Mouse (Mus musculus) hindbrain, embryonic 15.5 days (tissue): ENCODE measurements at regions not wholly inside any gene's neighbourhood (a gene's known extent, or its start where the extent isn't known, plus 50 kb on each side); places are given as distances from the start of the nearest gene placed in this dataset.
A peak's percentile ranks its signal among the peaks of the same experiment; 100 is the strongest.
"Not testable (repeated sequence)": the region's sequence is repeated elsewhere in the genome, so short reads cannot be mapped to it uniquely, and the experiment has no call there.

Experiments
- ATAC-seq: fragments of 200-750 bp; cut with Nextera tagmentation; 2 replicates; pipeline ENCODE4 v1.8.0; 2017; ENCODE audit warnings: low read depth, moderate number of reproducible peaks, moderate TSS enrichment; ENCODE audit not compliant: low FRiP score
- H3K27ac ChIP-seq: fragments of 300-500 bp; sonication (generic); replicated peaks from 2 replicates; pipeline ENCODE4 v1.5.1; 2015; ENCODE audit warnings: mild to moderate bottlenecking, inconsistent platforms
- H3K27me3 ChIP-seq: fragments of 300-500 bp; sonication (generic); 2 replicates; pipeline ENCODE4 v1.6.1; 2015; ENCODE audit warnings: control low read depth, inconsistent platforms
- H3K36me3 ChIP-seq: fragments of 300-500 bp; sonication (generic); 2 replicates; pipeline ENCODE4 v1.6.1; 2015; ENCODE audit warnings: control low read depth, inconsistent platforms
- H3K4me1 ChIP-seq: fragments of 300-500 bp; sonication (generic); replicated peaks from 2 replicates; pipeline ENCODE4 v1.6.1; 2015; ENCODE audit warnings: control low read depth, inconsistent platforms
- H3K4me2 ChIP-seq: fragments of 300-500 bp; sonication (generic); 2 replicates; pipeline ENCODE4 v1.6.1; 2015; ENCODE audit warnings: moderate library complexity, mild to moderate bottlenecking, inconsistent platforms
- H3K4me3 ChIP-seq: fragments of 300-500 bp; sonication (generic); 2 replicates; pipeline ENCODE4 v1.5.1; 2015; ENCODE audit warnings: mild to moderate bottlenecking, inconsistent platforms
- H3K9ac ChIP-seq: fragments of 300-500 bp; sonication (generic); 2 replicates; pipeline ENCODE4 v1.6.1; 2015; ENCODE audit warnings: inconsistent platforms
- H3K9me3 ChIP-seq: fragments of 300-500 bp; sonication (generic); 2 replicates; pipeline ENCODE4 v1.6.1; 2016; ENCODE audit warnings: control low read depth, inconsistent platforms
- WGBS: fragments of 180-500 bp; shearing (Covaris S2); methylation state at CpG from one replicate; pipeline ENCODE4 v1.1.7; 2015; 5-methylcytosine and 5-hydroxymethylcytosine counted together

DNA sequence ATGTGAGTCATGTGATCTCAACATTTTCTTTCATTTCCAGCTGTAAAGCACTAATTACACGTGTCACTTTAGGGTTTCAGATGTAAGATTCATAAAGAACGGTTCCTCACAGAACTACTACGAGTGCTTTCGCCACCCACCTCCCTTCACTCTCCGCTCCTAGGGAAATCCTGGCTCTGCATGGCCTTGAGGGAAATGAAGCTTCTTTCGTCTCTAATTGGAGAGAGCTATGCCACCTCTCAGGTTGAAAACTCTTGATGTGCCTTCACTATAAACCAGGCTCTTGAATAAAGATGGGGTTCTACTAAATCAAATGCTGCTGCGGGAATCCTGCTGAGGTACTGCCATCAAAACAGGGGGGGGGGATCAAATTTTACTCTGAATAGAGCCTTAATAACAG is 686.0 kb upstream of the Hs3st1 start:
- Histone ChIP-seq H3K36me3 (no peaks in the 10 kb centered on the region), H3K27me3 (no peaks in the 10 kb centered on the region), H3K4me2 (no peak overlapping the region), H3K27ac (no peak overlapping the region), H3K4me3 (no peak overlapping the region), H3K9ac (no peak overlapping the region), H3K9me3 (no peaks in the 10 kb centered on the region), H3K4me1 (no peaks in the 10 kb centered on the region)
- 77% methylated on average over 7 of the region's 7 CpGs for WGBS
- no peak for ATAC-seq

DNA sequence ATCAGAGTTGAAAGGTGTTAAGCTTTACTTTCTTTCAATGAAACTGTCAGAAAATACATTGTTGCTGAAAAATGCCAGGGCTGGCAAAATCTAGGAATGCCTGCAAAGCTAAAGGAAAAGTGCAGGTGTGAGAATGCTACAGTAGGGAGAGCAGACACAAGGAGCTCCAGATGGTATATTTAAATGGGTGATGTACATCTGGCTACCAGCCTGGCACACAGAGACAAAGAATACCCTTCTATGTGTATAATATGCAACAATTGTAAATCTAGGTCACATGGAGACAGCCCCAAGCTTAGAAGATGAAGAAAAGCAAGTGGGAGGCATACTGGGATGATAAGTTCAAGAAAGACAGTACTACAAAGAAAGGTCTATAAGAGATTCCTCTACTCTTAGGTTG is 647.4 kb upstream of the Hs3st1 start:
- H3K9ac ChIP-seq, result no peak overlapping the region
- ATAC-seq, result no peak
- H3K36me3 ChIP-seq, result no peaks in the 10 kb centered on the region
- no peaks in the 10 kb centered on the region for H3K27me3 ChIP-seq
- no peak overlapping the region for H3K4me3 ChIP-seq
- H3K9me3 ChIP-seq, result no peaks in the 10 kb centered on the region
- no peak overlapping the region for H3K27ac ChIP-seq
- H3K4me1 ChIP-seq, result no peaks in the 10 kb centered on the region
- H3K4me2 ChIP-seq, result no peak overlapping the region

DNA sequence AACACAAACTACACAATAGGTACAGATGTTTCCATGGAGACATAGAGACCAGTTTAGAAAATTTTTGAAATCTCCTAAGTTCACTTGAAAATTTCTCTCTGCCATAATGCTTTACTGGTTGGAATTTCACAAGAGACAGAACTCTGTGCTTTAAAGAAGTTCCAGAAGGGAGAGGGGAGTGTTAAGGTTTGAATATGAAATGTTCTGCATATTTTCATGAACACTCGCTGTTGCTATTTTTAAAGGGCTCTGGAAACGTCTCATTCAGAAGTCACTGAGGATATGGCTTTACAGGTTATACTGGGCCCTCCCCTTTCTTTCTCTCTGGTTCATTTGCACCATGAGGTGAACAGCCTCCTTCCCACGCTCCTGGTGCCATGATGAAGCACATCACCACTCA is 639.5 kb upstream of the Hs3st1 start:
- no peaks in the 10 kb centered on the region for H3K4me1 ChIP-seq
- no peak overlapping the region for H3K27ac ChIP-seq
- no peak overlapping the region for H3K4me3 ChIP-seq
- no peaks in the 10 kb centered on the region for H3K27me3 ChIP-seq
- ATAC-seq, result no peak
- H3K4me2 ChIP-seq, result no peak overlapping the region
- WGBS, result 78% methylated on average over 3 of the region's 3 CpGs
- H3K9ac ChIP-seq, result no peak overlapping the region
- H3K9me3 ChIP-seq, result no peaks in the 10 kb centered on the region
- no peaks in the 10 kb centered on the region for H3K36me3 ChIP-seq

DNA sequence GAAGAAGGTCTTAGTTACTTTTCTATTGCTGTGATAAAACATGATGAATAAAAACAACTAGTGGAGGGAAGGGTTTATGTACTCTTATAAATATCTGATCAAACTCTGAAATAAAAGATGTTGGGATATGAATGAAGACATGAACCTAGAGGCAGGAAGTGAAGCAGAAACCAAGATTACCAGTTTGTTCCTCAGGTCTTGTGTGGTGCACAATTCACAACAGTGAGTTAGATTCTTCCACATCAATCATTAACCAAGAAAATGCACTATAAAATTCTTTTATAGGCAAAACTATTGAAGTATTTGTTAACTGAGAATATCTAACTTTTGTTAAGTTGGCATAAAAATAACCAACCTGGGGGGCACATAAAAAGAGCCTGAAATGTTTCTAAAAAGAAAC is 634.3 kb upstream of the Hs3st1 start:
- Histone ChIP-seq H3K36me3 (no peaks in the 10 kb centered on the region), H3K4me2 (no peak overlapping the region), H3K27me3 (no peaks in the 10 kb centered on the region), H3K9me3 (no peaks in the 10 kb centered on the region), H3K4me3 (no peak overlapping the region), H3K27ac (no peak overlapping the region), H3K4me1 (no peaks in the 10 kb centered on the region), H3K9ac (no peak overlapping the region)
- ATAC-seq, result no peak

DNA sequence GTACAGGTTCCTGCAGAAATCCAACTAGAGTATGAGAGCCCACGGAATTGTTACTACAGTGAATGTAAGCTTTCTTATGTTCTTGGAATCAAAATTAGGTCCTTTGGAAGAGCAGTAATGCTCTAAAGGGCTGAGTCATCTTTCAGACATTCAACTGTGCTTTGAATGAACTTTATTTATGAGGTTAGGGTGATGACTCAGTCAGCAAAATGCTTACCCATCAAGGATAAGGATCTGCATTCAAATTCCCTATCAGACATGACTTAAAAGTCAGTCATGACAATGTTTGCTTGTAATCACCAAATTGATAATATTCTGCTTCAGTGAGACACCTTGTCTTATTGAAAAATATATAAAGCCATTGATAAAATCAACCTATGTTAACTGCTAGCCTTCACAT is 611.7 kb upstream of the Hs3st1 start:
- no peak overlapping the region for H3K27ac ChIP-seq
- no peaks in the 10 kb centered on the region for H3K27me3 ChIP-seq
- WGBS, result 84% methylated on average over 1 of the region's 1 CpGs
- H3K9ac ChIP-seq, result no peak overlapping the region
- H3K36me3 ChIP-seq, result no peaks in the 10 kb centered on the region
- no peaks in the 10 kb centered on the region for H3K4me1 ChIP-seq
- H3K4me2 ChIP-seq, result no peak overlapping the region
- H3K9me3 ChIP-seq, result no peaks in the 10 kb centered on the region
- no peak for ATAC-seq
- no peak overlapping the region for H3K4me3 ChIP-seq

DNA sequence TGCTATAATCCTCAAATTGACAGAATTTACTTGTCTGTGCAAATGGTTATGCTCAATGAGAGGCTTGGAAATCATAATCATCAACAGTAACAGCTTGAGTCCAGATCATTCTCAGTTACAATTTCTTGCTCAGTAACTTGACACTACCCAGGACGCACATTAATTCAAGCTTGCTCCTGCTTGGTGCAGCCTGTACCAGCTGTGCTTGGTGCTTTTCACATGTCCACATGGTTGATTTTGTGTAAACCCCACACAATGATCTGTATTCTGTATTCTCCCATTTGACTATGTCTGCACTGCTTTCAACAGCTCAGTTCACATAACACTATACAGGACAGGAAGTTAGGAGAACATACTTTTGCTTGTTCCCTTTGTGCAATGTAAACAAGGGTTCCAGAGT is 576.0 kb upstream of the Hs3st1 start:
- H3K4me1 ChIP-seq, result no peaks in the 10 kb centered on the region
- H3K4me3 ChIP-seq, result no peak overlapping the region
- no peak overlapping the region for H3K4me2 ChIP-seq
- ATAC-seq, result peak; percentile 34; the same call in 1 of the 2 replicates
- no peaks in the 10 kb centered on the region for H3K9me3 ChIP-seq
- WGBS, result 55% methylated on average over 1 of the region's 1 CpGs
- no peak overlapping the region for H3K27ac ChIP-seq
- H3K27me3 ChIP-seq, result no peaks in the 10 kb centered on the region
- H3K36me3 ChIP-seq, result no peaks in the 10 kb centered on the region
- no peak overlapping the region for H3K9ac ChIP-seq

DNA sequence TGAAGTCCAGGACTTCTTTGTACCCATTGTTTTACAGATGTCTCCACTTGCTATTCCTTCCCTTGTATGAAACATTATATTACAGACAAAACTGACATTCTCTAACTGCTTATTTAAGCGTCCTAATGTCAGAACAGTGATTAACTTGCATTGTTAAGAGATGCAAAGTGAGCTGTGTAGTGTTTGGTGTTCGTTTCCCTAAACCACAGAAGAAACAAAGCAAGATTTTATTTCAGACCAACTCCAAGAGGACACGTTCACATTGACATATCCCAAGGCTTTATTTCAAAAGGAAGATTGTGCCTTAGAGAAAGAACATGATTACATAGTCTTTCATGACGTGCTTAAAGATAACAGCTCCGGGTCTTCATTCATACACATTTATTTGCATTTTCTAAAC is 553.2 kb upstream of the Hs3st1 start:
- Histone ChIP-seq H3K27me3 (no peaks in the 10 kb centered on the region), H3K4me3 (no peak overlapping the region), H3K4me1 (no peaks in the 10 kb centered on the region), H3K27ac (no peak overlapping the region), H3K36me3 (no peaks in the 10 kb centered on the region), H3K9me3 (no peaks in the 10 kb centered on the region), H3K4me2 (no peak overlapping the region), H3K9ac (no peak overlapping the region)
- ATAC-seq, result no peak
- WGBS, result 70% methylated on average over 5 of the region's 5 CpGs

DNA sequence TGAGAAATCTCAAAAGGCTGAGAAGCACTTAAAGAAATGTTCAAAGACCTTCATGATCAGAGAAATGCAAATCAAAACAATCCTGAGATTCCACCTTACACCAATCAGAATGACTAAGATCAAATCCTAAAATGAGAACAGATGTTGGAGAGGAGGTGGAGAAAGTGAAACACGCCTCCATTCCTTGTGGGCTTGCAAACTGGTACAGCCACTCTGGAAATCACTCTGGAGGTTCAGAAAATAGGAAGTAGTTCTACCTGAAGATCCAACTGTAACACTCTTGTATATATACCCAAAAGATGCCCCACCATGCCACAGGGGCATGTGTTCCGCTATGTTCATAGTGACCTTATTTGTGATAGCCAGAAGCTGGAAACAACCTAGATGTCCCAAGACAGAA is 549.5 kb upstream of the Hs3st1 start:
- H3K27ac ChIP-seq, ATAC-seq, H3K9me3 ChIP-seq, H3K36me3 ChIP-seq, H3K4me1 ChIP-seq, H3K4me2 ChIP-seq, H3K9ac ChIP-seq, H3K27me3 ChIP-seq, H3K4me3 ChIP-seq: not testable (repeated sequence)
- WGBS, result 87% methylated on average over 2 of the region's 2 CpGs

DNA sequence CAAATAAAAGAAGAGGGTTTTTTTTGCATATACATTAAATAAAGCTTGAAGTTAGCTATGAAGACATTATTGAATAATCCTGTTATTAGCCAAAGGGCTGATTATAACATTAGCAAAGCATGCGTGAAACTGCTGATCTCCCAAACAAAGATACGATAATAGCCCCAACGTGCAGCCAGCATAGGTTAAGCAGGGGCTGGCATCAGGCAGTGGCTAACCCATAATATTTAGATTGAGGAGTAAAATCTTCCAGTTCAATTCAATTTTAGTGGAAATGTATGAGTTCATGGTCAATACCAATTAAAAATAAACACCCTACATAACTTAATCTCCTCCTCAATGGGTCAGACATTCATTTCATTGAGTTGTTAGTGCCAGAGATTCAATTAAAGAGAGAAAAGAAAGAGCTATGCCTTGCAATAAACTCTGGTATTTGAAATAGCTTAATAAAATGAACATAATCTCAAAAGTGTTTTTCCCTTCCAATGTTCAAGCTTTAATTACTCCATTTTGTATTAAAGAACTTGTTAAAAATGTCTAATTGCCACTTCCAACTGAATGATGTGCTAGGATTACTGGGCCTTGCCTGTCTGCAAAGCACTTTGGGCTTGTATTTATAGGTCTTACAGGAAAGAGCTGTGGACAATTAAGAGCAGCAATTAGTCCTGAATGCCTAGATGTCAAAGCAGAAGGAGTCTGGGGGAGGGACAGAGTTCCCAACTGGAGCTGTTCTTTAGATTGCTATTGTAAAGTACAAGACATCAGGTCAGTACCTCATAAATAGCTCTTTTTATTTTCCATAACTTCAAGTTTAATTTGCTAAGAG is 539.8 kb upstream of the Hs3st1 start:
- ATAC-seq, result no peak
- no peaks in the 10 kb centered on the region for H3K36me3 ChIP-seq
- 70% methylated on average over 3 of the region's 3 CpGs for WGBS
- no peak overlapping the region for H3K27ac ChIP-seq
- no peaks in the 10 kb centered on the region for H3K4me1 ChIP-seq
- H3K9me3 ChIP-seq, result no peaks in the 10 kb centered on the region
- H3K27me3 ChIP-seq, result no peaks in the 10 kb centered on the region
- H3K4me2 ChIP-seq, result no peak overlapping the region
- H3K4me3 ChIP-seq, result no peak overlapping the region
- no peak overlapping the region for H3K9ac ChIP-seq

DNA sequence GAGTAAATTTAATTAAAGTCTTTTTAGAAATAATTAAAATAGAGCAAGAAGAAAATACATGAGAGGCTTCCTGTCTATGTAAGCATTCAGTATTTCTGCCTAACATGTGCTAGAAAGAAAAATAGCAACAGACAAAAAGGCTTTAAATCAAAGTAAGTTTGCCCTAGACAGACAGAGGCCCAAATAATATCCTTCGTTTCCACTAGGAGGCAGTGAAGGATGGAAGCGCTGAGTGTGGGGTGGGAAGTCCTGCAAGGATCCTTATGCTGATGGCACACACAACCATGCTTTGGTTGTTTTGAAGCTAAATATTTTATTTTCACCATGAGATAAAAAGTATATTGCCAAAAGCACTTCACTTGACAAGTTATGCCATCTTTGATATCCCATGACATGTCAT is 527.1 kb upstream of the Hs3st1 start:
- H3K9me3 ChIP-seq, result no peaks in the 10 kb centered on the region
- no peak for ATAC-seq
- H3K4me3 ChIP-seq, result no peak overlapping the region
- H3K9ac ChIP-seq, result no peak overlapping the region
- H3K4me2 ChIP-seq, result no peak overlapping the region
- WGBS, result 51% methylated on average over 2 of the region's 2 CpGs
- H3K4me1 ChIP-seq, result no peaks in the 10 kb centered on the region
- H3K27me3 ChIP-seq, result no peaks in the 10 kb centered on the region
- H3K27ac ChIP-seq, result no peak overlapping the region
- H3K36me3 ChIP-seq, result no peaks in the 10 kb centered on the region

DNA sequence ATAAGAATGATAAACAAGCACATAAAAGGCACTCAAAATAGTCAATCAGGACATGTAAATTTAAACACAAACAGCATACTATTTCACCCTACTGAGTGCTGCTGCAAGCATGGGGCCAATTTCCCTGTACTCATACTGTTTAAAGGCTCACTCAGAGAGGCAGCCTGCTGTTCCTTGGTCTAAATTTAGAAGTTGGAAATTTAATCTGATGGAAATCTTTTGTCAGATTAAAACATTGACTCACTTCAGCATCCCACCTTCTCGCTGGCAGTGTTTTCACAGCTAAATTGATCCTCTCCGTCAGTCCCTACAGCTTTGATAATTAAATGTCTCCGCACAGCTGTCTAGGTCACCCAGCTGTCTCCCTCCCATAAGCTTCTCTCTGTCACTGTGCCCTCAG is 491.4 kb upstream of the Hs3st1 start:
- no peak overlapping the region for H3K27ac ChIP-seq
- no peaks in the 10 kb centered on the region for H3K9me3 ChIP-seq
- no peaks in the 10 kb centered on the region for H3K27me3 ChIP-seq
- ATAC-seq, result no peak
- no peaks in the 10 kb centered on the region for H3K4me1 ChIP-seq
- H3K36me3 ChIP-seq, result no peaks in the 10 kb centered on the region
- no peak overlapping the region for H3K4me3 ChIP-seq
- H3K9ac ChIP-seq, result no peak overlapping the region
- H3K4me2 ChIP-seq, result no peak overlapping the region
- 71% methylated on average over 3 of the region's 3 CpGs for WGBS
